Mouse (Mus musculus): ENCODE data around the gene Gbp3. TPM values are rescaled to one million over a fixed set of nuclear protein-coding genes. Genes with fewer than 3 reads are reported as not detected.
A peak's percentile ranks its signal among the peaks of the same experiment; 100 is the strongest.
"Not testable (repeated sequence)": the region's sequence is repeated elsewhere in the genome, so short reads cannot be mapped to it uniquely, and the experiment has no call there.

Gene Gbp3
- 1.1 TPM in 2 replicates for polyA plus RNA-seq (2015; fragmentation: Nextera tagmentation; extraction: Ambion mirVana)

DNA sequence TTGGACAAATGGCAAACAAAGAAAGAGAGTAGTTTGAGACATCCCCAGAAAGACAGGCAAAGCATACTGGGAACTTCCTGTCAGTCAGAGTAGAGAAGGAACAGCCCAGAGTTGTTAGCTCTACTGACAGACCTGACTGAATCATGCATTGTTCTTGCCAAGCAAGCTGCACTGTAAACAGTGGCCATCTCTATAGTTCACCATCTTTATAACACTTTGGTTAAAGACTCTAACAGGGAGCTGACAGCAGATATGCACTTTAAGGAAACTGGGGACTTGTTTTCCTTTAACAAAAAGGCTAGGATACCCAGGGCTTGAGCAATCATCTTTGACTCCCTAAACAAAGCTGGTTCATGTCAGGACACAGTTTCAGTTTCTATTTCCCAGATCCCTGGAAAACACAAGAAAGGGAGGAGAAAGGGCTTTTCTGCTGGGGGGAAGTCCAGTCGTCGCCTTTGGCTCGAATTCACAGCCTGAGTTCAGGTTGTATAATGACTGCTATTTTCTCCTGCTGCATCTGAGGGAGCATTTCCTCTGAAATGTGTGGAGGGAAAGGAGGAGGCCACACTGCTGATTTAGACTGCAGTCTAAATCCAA, at the start of gene Gbp3:
Gbp3 (plus strand) TSS at position 395 of the 597 bp plus-strand sequence.
- H3K4me1 ChIP-seq (ENCODE audit: control insufficient read depth, insufficient read depth, low read depth, low read length) = no peaks in the 10 kb centered on the region; the same call in 1 of the 2 replicates
- H3K9ac ChIP-seq (ENCODE audit: low read depth, low read length) = no peak within 1 kb of the TSS; the same call in 1 of the 2 replicates
- WGBS = 44% methylated on average over 3 of the region's 3 CpGs
- no peak for ATAC-seq
- no peaks in the 10 kb centered on the region for H3K36me3 ChIP-seq (ENCODE audit: control insufficient read depth, insufficient read depth, low read length)
- no peak within 1 kb of the TSS; the same call in 1 of the 2 replicates for H3K27ac ChIP-seq (ENCODE audit: low read depth, low read length)
- H3K27me3 ChIP-seq (replicated peaks; ENCODE audit: control insufficient read depth, insufficient read depth, low read length) = no peaks in the 10 kb centered on the region
- H3K4me3 ChIP-seq (ENCODE audit: low read length) = peak within 1 kb of the TSS; percentile 30
- H3K4me2 ChIP-seq (ENCODE audit: low read length) = peak within 1 kb of the TSS; percentile 49
- no peaks in the 10 kb centered on the region for H3K9me3 ChIP-seq (ENCODE audit: control insufficient read depth, low read length)

DNA sequence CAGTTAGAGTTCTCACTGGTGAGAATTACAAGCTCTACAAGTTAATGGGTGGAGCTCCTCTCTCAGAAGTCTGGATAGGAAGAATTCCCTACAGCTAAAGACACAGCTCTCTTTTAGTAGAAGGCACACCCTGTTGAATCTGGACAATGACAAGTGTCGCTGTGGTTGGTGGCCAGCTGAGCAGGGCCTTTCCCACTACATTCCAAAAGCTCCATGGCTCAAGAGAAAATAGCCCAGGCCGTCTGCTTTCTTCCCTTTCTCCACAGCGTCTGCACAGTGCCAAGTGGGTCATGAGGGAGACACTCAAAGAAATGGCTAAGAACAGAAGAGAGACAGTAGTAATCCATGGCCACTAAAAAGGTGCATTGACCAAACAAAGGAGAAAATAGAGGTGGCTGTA, 31.7 kb upstream of the Gbp3 start:
- H3K27me3 ChIP-seq (replicated peaks; ENCODE audit: control insufficient read depth, insufficient read depth, low read length) = no peaks in the 10 kb centered on the region
- no peaks in the 10 kb centered on the region for H3K36me3 ChIP-seq (ENCODE audit: control insufficient read depth, insufficient read depth, low read length)
- no peak overlapping the region for H3K4me2 ChIP-seq (ENCODE audit: low read length)
- H3K27ac ChIP-seq (ENCODE audit: low read depth, low read length) = no peak overlapping the region
- no peak overlapping the region for H3K4me3 ChIP-seq (ENCODE audit: low read length)
- no peaks in the 10 kb centered on the region; the same call in 1 of the 2 replicates for H3K4me1 ChIP-seq (ENCODE audit: control insufficient read depth, insufficient read depth, low read depth, low read length)
- WGBS = 36% methylated on average over 3 of the region's 3 CpGs
- no peaks in the 10 kb centered on the region for H3K9me3 ChIP-seq (ENCODE audit: control insufficient read depth, low read length)
- no peak overlapping the region for H3K9ac ChIP-seq (ENCODE audit: low read depth, low read length)
- no peak for ATAC-seq

DNA sequence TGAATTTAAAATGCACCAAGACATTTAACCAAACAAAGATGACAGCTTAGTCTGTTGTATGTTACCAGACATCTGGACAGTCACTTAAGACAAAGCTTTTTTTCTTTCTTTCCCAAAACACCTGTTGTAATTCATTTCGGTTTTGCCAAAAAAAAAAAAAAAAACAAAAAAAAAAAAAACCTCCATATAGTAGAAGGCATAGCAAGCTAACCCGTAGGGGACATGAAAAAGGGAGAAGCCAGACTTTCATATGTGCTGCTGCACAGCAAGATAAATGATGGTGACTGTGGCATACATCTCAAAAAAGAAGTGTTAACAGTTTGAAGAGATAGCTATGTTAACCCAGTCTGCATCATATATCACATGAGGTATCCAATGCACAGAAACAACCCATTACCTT, 30.2 kb upstream of the Gbp3 start:
- H3K27ac ChIP-seq (ENCODE audit: low read depth, low read length) = no peak overlapping the region
- H3K4me1 ChIP-seq (ENCODE audit: control insufficient read depth, insufficient read depth, low read depth, low read length) = no peaks in the 10 kb centered on the region; the same call in 1 of the 2 replicates
- H3K4me3 ChIP-seq (ENCODE audit: low read length) = peak overlapping the region; percentile 63
- no peaks in the 10 kb centered on the region for H3K9me3 ChIP-seq (ENCODE audit: control insufficient read depth, low read length)
- no peaks in the 10 kb centered on the region for H3K36me3 ChIP-seq (ENCODE audit: control insufficient read depth, insufficient read depth, low read length)
- peak overlapping the region; percentile 98 for H3K4me2 ChIP-seq (ENCODE audit: low read length)
- WGBS = 65% methylated on average over 2 of the region's 2 CpGs
- no peaks in the 10 kb centered on the region for H3K27me3 ChIP-seq (replicated peaks; ENCODE audit: control insufficient read depth, insufficient read depth, low read length)
- peak overlapping the region; percentile 70; the same call in 1 of the 2 replicates for H3K9ac ChIP-seq (ENCODE audit: low read depth, low read length)
- ATAC-seq = no peak; the same call in 1 of the 2 replicates

DNA sequence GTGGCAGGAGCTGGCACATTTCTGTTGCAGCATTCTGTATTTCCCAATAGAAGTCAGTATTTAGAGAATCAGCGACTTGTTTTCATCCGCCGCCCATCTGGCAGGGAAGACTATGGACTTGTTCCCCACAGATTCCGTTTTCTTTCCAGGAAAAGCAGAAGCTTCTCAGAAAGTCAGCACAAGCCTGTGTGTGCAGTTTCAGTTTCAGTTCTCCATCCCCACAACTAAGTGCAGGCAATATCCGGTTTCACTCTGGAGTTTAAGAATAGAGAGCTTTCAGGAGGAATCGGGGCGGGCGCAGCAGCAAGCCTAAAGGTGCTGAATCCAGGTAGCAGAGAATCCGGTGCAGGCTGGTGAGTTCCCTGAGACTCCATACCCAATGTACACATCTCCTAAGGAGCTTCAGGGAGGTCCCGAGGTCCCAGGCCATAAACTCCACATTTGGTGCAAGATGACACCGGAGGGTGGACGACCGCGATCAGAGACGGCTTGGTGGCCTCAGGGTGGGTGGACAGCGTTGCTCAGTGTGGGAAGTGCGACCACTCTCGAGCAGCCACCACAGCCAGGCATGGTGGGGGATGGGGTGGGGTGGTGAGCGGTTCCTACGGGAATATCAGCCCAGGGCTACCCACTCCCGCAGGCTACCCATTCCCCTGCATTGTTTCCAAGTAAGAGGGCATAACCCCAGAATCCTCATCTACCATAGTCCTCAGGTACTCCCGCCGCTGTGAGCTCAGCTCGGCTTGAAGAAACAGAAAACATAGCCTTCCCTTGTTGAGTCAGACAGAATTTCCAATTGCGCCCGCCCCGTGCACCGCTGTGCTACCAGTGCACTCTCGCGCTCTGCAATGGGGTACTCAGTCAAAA, 29.5 kb upstream of the Gbp3 start, which contains the start of gene Gbp7:
Gbp7 (plus strand) TSS at position 256 of the 867 bp plus-strand sequence.
- H3K36me3 ChIP-seq (ENCODE audit: control insufficient read depth, insufficient read depth, low read length) = no peaks in the 10 kb centered on the region
- H3K27me3 ChIP-seq (replicated peaks; ENCODE audit: control insufficient read depth, insufficient read depth, low read length) = no peaks in the 10 kb centered on the region
- ATAC-seq = peak; percentile 89
- peak within 1 kb of the TSS; percentile 63 for H3K4me3 ChIP-seq (ENCODE audit: low read length)
- peak within 1 kb of the TSS; percentile 59 for H3K27ac ChIP-seq (ENCODE audit: low read depth, low read length)
- no peaks in the 10 kb centered on the region for H3K9me3 ChIP-seq (ENCODE audit: control insufficient read depth, low read length)
- H3K4me1 ChIP-seq (ENCODE audit: control insufficient read depth, insufficient read depth, low read depth, low read length) = no peaks in the 10 kb centered on the region; the same call in 1 of the 2 replicates
- under 1% methylated on average over 30 of the region's 30 CpGs for WGBS
- peak within 1 kb of the TSS; percentile 70 for H3K9ac ChIP-seq (ENCODE audit: low read depth, low read length)
- peak within 1 kb of the TSS; percentile 98 for H3K4me2 ChIP-seq (ENCODE audit: low read length)

DNA sequence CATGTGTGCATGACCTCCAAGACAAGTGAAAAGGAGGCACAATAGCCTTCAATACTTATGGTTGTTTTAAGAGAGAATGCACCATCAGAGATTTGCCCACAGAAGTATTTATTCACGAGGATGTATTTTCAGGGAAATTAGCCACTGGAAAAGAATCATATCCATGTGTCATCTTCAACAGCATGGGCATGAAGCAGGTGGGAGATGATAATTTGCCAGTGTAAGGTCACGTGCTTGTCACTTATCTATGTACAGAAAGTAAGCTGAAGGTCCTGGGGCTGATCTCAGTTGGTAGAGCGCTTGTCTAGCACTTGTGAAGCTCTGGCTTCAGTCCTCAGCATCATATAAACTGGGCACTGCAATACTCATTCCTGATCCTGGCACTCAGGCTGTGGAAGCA, 28.2 kb upstream of the Gbp3 start:
- no peak overlapping the region for H3K4me3 ChIP-seq (ENCODE audit: low read length)
- no peaks in the 10 kb centered on the region; the same call in 1 of the 2 replicates for H3K4me1 ChIP-seq (ENCODE audit: control insufficient read depth, insufficient read depth, low read depth, low read length)
- H3K27me3 ChIP-seq (replicated peaks; ENCODE audit: control insufficient read depth, insufficient read depth, low read length) = no peaks in the 10 kb centered on the region
- 82% methylated on average over 3 of the region's 3 CpGs for whole genome bisulfite sequencing
- H3K27ac ChIP-seq (ENCODE audit: low read depth, low read length) = no peak overlapping the region
- no peak for ATAC-seq
- H3K9me3 ChIP-seq (ENCODE audit: control insufficient read depth, low read length) = no peaks in the 10 kb centered on the region
- H3K36me3 ChIP-seq (ENCODE audit: control insufficient read depth, insufficient read depth, low read length) = no peaks in the 10 kb centered on the region
- no peak overlapping the region for H3K9ac ChIP-seq (ENCODE audit: low read depth, low read length)
- no peak overlapping the region for H3K4me2 ChIP-seq (ENCODE audit: low read length)

DNA sequence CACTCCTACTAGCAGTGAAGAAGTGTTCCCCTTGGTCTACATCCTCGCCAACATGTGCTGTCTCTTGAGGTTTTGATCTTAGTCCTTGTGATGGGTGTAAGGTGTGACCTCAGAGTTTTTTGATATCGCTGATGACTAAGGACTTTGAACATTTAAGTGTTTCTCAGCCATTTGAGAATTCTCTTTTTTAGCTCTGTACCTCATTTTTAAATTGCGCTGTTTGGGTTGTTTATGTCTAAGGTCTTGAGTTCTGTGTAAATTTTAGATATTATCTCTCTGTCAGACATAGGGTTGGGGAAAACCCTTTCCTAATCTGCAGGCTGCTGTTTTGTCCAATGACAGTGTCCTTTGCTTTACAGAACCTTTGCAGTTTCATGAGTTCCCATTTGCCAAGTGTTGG, 26.6 kb upstream of the Gbp3 start:
- WGBS = 96% methylated on average over 3 of the region's 3 CpGs
- H3K4me3 ChIP-seq (ENCODE audit: low read length) = no peak overlapping the region

DNA sequence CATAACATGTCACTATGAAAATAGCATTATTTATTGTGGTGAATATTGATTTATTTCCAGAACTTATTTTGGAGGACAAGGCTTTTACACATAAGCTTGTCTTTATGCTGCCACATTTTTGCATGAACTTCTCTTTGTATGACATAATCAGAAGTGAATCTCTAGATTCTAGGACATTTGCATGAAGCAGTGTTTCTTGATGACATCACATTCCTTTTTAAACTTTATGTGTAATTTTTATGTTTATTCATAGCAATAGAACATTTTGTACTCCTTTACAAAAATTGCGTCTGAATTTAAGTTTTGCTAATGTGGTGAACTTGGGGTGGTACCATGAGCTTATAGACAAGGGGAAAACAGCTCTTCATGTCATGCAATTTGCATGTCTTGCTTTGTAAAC, 24.2 kb upstream of the Gbp3 start:
- H3K27ac ChIP-seq (ENCODE audit: low read depth, low read length) = no peak overlapping the region
- H3K4me2 ChIP-seq (ENCODE audit: low read length) = no peak overlapping the region
- H3K4me3 ChIP-seq (ENCODE audit: low read length) = no peak overlapping the region
- H3K27me3 ChIP-seq (replicated peaks; ENCODE audit: control insufficient read depth, insufficient read depth, low read length) = no peaks in the 10 kb centered on the region
- H3K36me3 ChIP-seq (ENCODE audit: control insufficient read depth, insufficient read depth, low read length) = no peaks in the 10 kb centered on the region
- no peaks in the 10 kb centered on the region for H3K9me3 ChIP-seq (ENCODE audit: control insufficient read depth, low read length)
- no peak for ATAC-seq
- WGBS = 70% methylated on average over 1 of the region's 1 CpGs
- H3K4me1 ChIP-seq (ENCODE audit: control insufficient read depth, insufficient read depth, low read depth, low read length) = no peaks in the 10 kb centered on the region
- no peak overlapping the region for H3K9ac ChIP-seq (ENCODE audit: low read depth, low read length)

More for the DNA sequence above, 26.6 kb upstream of the Gbp3 start:
- H3K27me3 ChIP-seq (replicated peaks; ENCODE audit: control insufficient read depth, insufficient read depth, low read length) = no peaks in the 10 kb centered on the region
- H3K27ac ChIP-seq (ENCODE audit: low read depth, low read length) = no peak overlapping the region
- no peak overlapping the region for H3K9ac ChIP-seq (ENCODE audit: low read depth, low read length)
- no peak overlapping the region for H3K4me2 ChIP-seq (ENCODE audit: low read length)
- H3K4me1 ChIP-seq (ENCODE audit: control insufficient read depth, insufficient read depth, low read depth, low read length) = no peaks in the 10 kb centered on the region; the same call in 1 of the 2 replicates
- H3K9me3 ChIP-seq (ENCODE audit: control insufficient read depth, low read length) = no peaks in the 10 kb centered on the region
- H3K36me3 ChIP-seq (ENCODE audit: control insufficient read depth, insufficient read depth, low read length) = no peaks in the 10 kb centered on the region
- ATAC-seq = no peak

DNA sequence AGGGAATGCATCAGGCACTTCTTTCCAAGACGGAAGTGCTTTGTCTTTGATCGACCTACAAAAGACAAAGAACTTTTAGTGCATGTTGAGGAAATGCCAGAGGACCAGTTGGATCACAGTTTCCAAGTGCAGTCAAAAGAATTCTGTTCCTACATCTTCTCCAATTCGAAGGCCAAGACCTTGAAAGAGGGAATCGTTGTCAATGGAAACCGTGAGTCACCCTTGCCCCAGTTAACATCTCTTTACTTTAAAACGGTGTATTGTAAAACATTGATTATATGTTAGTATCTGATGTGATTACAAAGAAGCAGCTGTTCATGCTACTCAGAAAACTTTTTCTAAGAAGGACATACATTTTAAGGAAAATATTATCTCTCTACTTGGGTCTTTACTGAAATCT, 18.4 kb upstream of the Gbp3 start:
- 76% methylated on average over 6 of the region's 6 CpGs for WGBS
- ATAC-seq = no peak

DNA sequence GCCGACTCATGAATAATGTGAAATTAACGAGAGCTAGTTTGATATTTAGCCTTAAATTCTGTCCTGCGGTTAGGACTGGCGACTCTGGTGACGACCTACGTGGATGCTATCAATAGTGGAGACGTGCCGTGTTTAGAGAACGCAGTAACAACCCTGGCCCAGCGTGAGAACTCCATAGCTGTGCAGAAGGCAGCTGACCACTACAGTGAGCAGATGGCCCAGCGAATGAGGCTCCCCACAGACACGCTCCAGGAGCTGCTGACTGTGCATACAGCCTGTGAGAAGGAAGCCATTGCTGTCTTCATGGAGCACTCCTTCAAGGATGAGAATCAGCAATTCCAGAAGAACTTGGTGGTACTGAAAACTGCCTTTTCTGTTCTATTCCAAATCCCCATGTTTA, 17.1 kb upstream of the Gbp3 start:
- H3K9me3 ChIP-seq (ENCODE audit: control insufficient read depth, low read length); H3K36me3 ChIP-seq (ENCODE audit: control insufficient read depth, insufficient read depth, low read length); H3K4me3 ChIP-seq (ENCODE audit: low read length); H3K27me3 ChIP-seq (replicated peaks; ENCODE audit: control insufficient read depth, insufficient read depth, low read length); H3K9ac ChIP-seq (ENCODE audit: low read depth, low read length); ATAC-seq; H3K4me1 ChIP-seq (ENCODE audit: control insufficient read depth, insufficient read depth, low read depth, low read length); H3K27ac ChIP-seq (ENCODE audit: low read depth, low read length); H3K4me2 ChIP-seq (ENCODE audit: low read length): not testable (repeated sequence)
- 64% methylated on average over 12 of the region's 12 CpGs for WGBS

More for the DNA sequence above, 18.4 kb upstream of the Gbp3 start:
- H3K36me3 ChIP-seq (ENCODE audit: control insufficient read depth, insufficient read depth, low read length) = no peaks in the 10 kb centered on the region
- no peaks in the 10 kb centered on the region for H3K4me1 ChIP-seq (ENCODE audit: control insufficient read depth, insufficient read depth, low read depth, low read length)
- H3K9me3 ChIP-seq (ENCODE audit: control insufficient read depth, low read length) = no peaks in the 10 kb centered on the region
- no peak overlapping the region for H3K9ac ChIP-seq (ENCODE audit: low read depth, low read length)
- H3K4me2 ChIP-seq (ENCODE audit: low read length) = no peak overlapping the region
- no peak overlapping the region for H3K4me3 ChIP-seq (ENCODE audit: low read length)
- H3K27me3 ChIP-seq (replicated peaks; ENCODE audit: control insufficient read depth, insufficient read depth, low read length) = no peaks in the 10 kb centered on the region
- no peak overlapping the region for H3K27ac ChIP-seq (ENCODE audit: low read depth, low read length)
